Mouse (Mus musculus) C2C12 (cell line): ENCODE data around the gene Akt3.

Experiments used
- CTCF ChIP-seq: IDR thresholded peaks from one replicate; pipeline ENCODE4 v1.5.1; 2011; ENCODE audit not compliant: control insufficient read depth, insufficient read depth, insufficient read length
- MYOG ChIP-seq: IDR thresholded peaks from one replicate; pipeline ENCODE4 v1.6.1; 2011; ENCODE audit not compliant: control insufficient read depth, insufficient read length; ENCODE audit errors: extremely low read depth

- TF ChIP-seq CTCF (no peak), MYOG (no peak)
These were observed 2.8 kb upstream of the Akt3 start for GRCm38 (mm10) chr1:177260796-177261195.
